Mouse (Mus musculus): ENCODE measurements around the gene Yae1d1.
"Not testable (repeated sequence)": the region's sequence is repeated elsewhere in the genome, so short reads cannot be mapped to it uniquely, and the experiment has no call there.

The Yae1d1 gene

GRCm38 (mm10) chr13:17992697-17993514, at the start of gene Yae1d1:
Gene Yae1d1 (minus strand): TSS chr13:17993349.
- peak; percentile 89 for DNase-seq (ENCODE audit: low read depth, low spot score)

GRCm38 (mm10) chr13:18038814-18039213, 45.7 kb upstream of the Yae1d1 start:
- no peak for DNase-seq (ENCODE audit: low read depth, low spot score)

GRCm38 (mm10) chr13:18016604-18017003, 23.5 kb upstream of the Yae1d1 start:
- no peak for DNase-seq (ENCODE audit: low read depth, low spot score)

GRCm38 (mm10) chr13:18013205-18013604, 20.1 kb upstream of the Yae1d1 start:
- no peak for DNase-seq (ENCODE audit: low read depth, low spot score)

- no peak for DNase-seq (ENCODE audit: low read depth, low spot score)
These were observed 17.9 kb upstream of the Yae1d1 start for GRCm38 (mm10) chr13:18011055-18011454.

GRCm38 (mm10) chr13:17993515-17993847, 332 bp upstream of the Yae1d1 start:
- DNase-seq (ENCODE audit: low read depth, low spot score), result no peak

GRCm38 (mm10) chr13:17992009-17992408, 1.1 kb downstream of the Yae1d1 start:
- DNase-seq (ENCODE audit: low read depth, low spot score), result no peak

- peak; percentile 34 for DNase-seq (ENCODE audit: low read depth, low spot score)
These were observed 10.0 kb downstream of the Yae1d1 start for GRCm38 (mm10) chr13:17983194-17983593.

GRCm38 (mm10) chr13:17982634-17983033, 10.5 kb downstream of the Yae1d1 start:
- DNase-seq (ENCODE audit: low read depth, low spot score), result no peak

GRCm38 (mm10) chr13:17976854-17977739, 16.1 kb downstream of the Yae1d1 start:
- DNase-seq (ENCODE audit: low read depth, low spot score), result no peak

GRCm38 (mm10) chr13:17975891-17976290, 17.3 kb downstream of the Yae1d1 start:
- peak; percentile 85 for DNase-seq (ENCODE audit: low read depth, low spot score)

GRCm38 (mm10) chr13:17975457-17975856, 17.7 kb downstream of the Yae1d1 start:
- DNase-seq (ENCODE audit: low read depth, low spot score), result peak; percentile 22

GRCm38 (mm10) chr13:17974734-17975133, 18.4 kb downstream of the Yae1d1 start:
- DNase-seq (ENCODE audit: low read depth, low spot score), result no peak

GRCm38 (mm10) chr13:17960613-17961012, 32.5 kb downstream of the Yae1d1 start:
- no peak for DNase-seq (ENCODE audit: low read depth, low spot score)

- no peak for DNase-seq (ENCODE audit: low read depth, low spot score)
These were observed 38.9 kb downstream of the Yae1d1 start for GRCm38 (mm10) chr13:17954282-17954681.

GRCm38 (mm10) chr13:17950581-17950980, 42.6 kb downstream of the Yae1d1 start:
- DNase-seq (ENCODE audit: low read depth, low spot score), result not testable (repeated sequence)

GRCm38 (mm10) chr13:17949555-17949954, 43.6 kb downstream of the Yae1d1 start:
- no peak for DNase-seq (ENCODE audit: low read depth, low spot score)

- DNase-seq (ENCODE audit: low read depth, low spot score), result peak; percentile 93
These were observed 48.9 kb downstream of the Yae1d1 start, which contains the start of gene Rala for GRCm38 (mm10) chr13:17944078-17944917. Gene Rala (minus strand): TSS chr13:17944239.

GRCm38 (mm10) chr13:17943306-17944077, 49.7 kb downstream of the Yae1d1 start:
- peak; percentile 37 for DNase-seq (ENCODE audit: low read depth, low spot score)

GRCm38 (mm10) chr13:17942338-17942737, 50.8 kb downstream of the Yae1d1 start:
- no peak for DNase-seq (ENCODE audit: low read depth, low spot score)

All from CD4-positive helper T cell, adult 2 months (primary cell).